Mouse (Mus musculus): Measurements from ENCODE around the gene Dgki.

GRCm38 (mm10) chr6:37150483-37150882, 149.5 kb downstream of the Dgki start:
- no peak for TF ChIP-seq CTCF (IDR thresholded peaks at IDR 0.05; ENCODE audit: borderline replicate concordance, insufficient read depth, low read depth, low read length)
- TF ChIP-seq POLR2A (IDR thresholded peaks at IDR 0.05; ENCODE audit: borderline replicate concordance, insufficient read depth, low read length): no peak

All from cerebellum, adult 2 months (tissue).